ENCODE assay signal across 21 mouse cellular contexts in genomic region chr2:105303962-105304514, GRCm38 (mm10).
"Had no signal": no experiment of that assay in that cellular context is flagged by ENCODE, and none has a peak within 500 bp of the region (broad histone marks: within the 10 kb centered on the region; RNA-seq: fewer than 3 reads in every experiment).

No protein-coding gene starts in this region.

- H3K36me3 ChIP-seq: kidney, embryonic 15.5 days; limb, embryonic 12.5 days; limb, embryonic 15.5 days; midbrain, embryonic 12.5 days; midbrain, embryonic 15.5 days; neural tube, embryonic 13.5 days had no signal

- H3K9me3 ChIP-seq: limb, embryonic 12.5 days; limb, embryonic 15.5 days; midbrain, embryonic 12.5 days; midbrain, embryonic 15.5 days; neural tube, embryonic 13.5 days had no signal

- DNase-seq: kidney, postnatal 10 days; kidney, postnatal 36 days; layer of hippocampus, postnatal 36 days; left cerebral cortex, postnatal 4 days; liver, postnatal 0 days; lung, embryonic 14.5 days; right cerebral cortex, postnatal 14 days; right cerebral cortex, postnatal 4 days; thymus, postnatal 25 days had no signal

- H3K27ac ChIP-seq: kidney, embryonic 15.5 days; left cerebral cortex, adult 2 months; limb, embryonic 12.5 days; limb, embryonic 15.5 days; liver, embryonic 14.5 days; macrophage; midbrain, embryonic 12.5 days; midbrain, embryonic 15.5 days; neural tube, embryonic 13.5 days; stomach, postnatal 0 days had no signal

- H3K27me3 ChIP-seq: kidney, embryonic 15.5 days; limb, embryonic 15.5 days; neural tube, embryonic 13.5 days had no signal

- H3K4me2 ChIP-seq: kidney, embryonic 15.5 days; limb, embryonic 12.5 days; limb, embryonic 15.5 days; liver, embryonic 11.5 days; lung, embryonic 14.5 days; midbrain, embryonic 12.5 days; midbrain, embryonic 15.5 days; neural tube, embryonic 13.5 days had no signal

- H3K4me3 ChIP-seq: kidney, embryonic 15.5 days; left cerebral cortex, adult 2 months; limb, embryonic 12.5 days; limb, embryonic 15.5 days; midbrain, embryonic 12.5 days; midbrain, embryonic 15.5 days; neural tube, embryonic 13.5 days had no signal

- H3K9ac ChIP-seq: kidney, embryonic 15.5 days; limb, embryonic 12.5 days; limb, embryonic 15.5 days; liver, embryonic 14.5 days; liver, postnatal 0 days; lung, embryonic 14.5 days; midbrain, embryonic 12.5 days; midbrain, embryonic 15.5 days; neural tube, embryonic 13.5 days had no signal

- H3K4me1 ChIP-seq: kidney, embryonic 15.5 days; limb, embryonic 15.5 days; midbrain, embryonic 12.5 days; midbrain, embryonic 15.5 days had no signal

- ATAC-seq: liver, postnatal 0 days; lung, postnatal 0 days; midbrain, embryonic 15.5 days had no signal
